Mouse (Mus musculus) neutrophil, adult 65 days (primary cell): Measurements from ENCODE around the gene Srebf1. TPM values are rescaled to one million over a fixed set of nuclear protein-coding genes. Genes with fewer than 3 reads are reported as not detected.

Source experiments
- total RNA-seq: library from RNA; stranded (reverse); gene quantifications from 2 replicates; pipeline ENCODE4 v1.2.4, GENCODE M21; 2023

Gene Srebf1
- 66.6 and 68.9 TPM in 2 replicates for total RNA-seq

DNA sequence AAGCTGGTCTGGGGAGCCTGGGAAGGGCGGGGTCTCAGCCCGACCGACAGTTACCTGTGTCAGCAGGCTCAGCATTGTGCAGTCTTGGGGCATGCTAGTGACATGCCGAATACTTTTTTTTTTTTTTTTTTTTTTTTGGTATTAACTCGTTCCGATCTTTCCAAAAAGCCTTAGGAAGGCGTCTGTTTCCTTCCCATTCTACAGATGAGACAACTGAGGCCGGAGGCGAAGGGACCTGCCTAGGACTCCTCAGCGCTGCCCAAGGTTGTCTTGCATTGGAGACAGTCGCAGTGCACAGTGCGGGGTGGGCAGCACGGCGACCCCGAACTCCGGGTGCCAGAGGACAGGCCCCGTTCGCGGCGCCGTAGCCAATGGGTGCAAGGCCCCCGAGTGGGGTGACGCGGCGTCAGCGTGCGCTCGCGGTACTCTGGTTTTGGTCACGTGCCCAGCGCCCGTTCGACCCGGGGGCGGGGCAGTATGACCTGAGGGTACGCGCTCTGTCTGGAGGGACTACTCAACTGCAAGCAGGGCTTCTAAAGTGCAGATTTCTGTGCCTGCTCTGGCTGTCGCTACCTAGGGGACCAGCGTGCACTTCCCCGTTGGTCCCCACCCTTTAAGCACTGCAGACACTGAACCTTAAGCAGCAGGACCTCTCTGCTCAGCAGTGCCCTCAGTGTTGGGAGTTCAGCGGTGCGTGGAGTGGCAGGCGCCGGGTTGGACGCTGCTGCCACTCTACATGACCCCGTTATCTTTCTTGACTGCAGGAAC, at the start of gene Srebf1:
Gene Srebf1 (minus strand): TSS at position 113 of the 768 bp plus-strand sequence.

Other genes starting within 250 kb of the Srebf1 start
- gene Pemt, start 176.1 kb downstream of the Srebf1 start, total RNA-seq, result 2.1 TPM in 1 of 2 replicates, not detected in the other
- 14.4 and 26.5 TPM in 2 replicates for gene Rai1, start 117.6 kb downstream of the Srebf1 start, total RNA-seq
- 10.1 and 14.1 TPM in 2 replicates for gene Tom1l2, start 130.3 kb upstream of the Srebf1 start, total RNA-seq
- 0.32 and 0.36 TPM in 2 replicates for gene Drc3, start 130.7 kb upstream of the Srebf1 start, total RNA-seq
- gene Gid4, start 194.6 kb upstream of the Srebf1 start, total RNA-seq, result 4.2 and 5.6 TPM in 2 replicates
- 8.6 and 11.4 TPM in 2 replicates for gene Atpaf2, start 195.9 kb upstream of the Srebf1 start, total RNA-seq
- gene Drg2, start 232.0 kb upstream of the Srebf1 start, total RNA-seq, result 29.1 and 36.8 TPM in 2 replicates
- gene Myo15, start 246.8 kb upstream of the Srebf1 start, total RNA-seq, result 0.22 and 0.29 TPM in 2 replicates